Mouse (Mus musculus) gastrocnemius, postnatal 25 days (tissue): ENCODE results near the gene Nrd1. TPM values are rescaled to one million over a fixed set of nuclear protein-coding genes. Genes with fewer than 3 reads are reported as not detected.

Experiments
- DNase-seq: peaks from one replicate; pipeline ENCODE4 v3.0.0; 2022
- total RNA-seq, 2 experiments: library from RNA; stranded (reverse); gene quantifications; 1 replicate in 1 of 2; 2 replicates in 1 of 2; pipeline ENCODE4 v1.2.3; 2021

Nrd1 gene
- total RNA-seq, 2 experiments from 2014 or later = 94.5 to 106 TPM

DNA sequence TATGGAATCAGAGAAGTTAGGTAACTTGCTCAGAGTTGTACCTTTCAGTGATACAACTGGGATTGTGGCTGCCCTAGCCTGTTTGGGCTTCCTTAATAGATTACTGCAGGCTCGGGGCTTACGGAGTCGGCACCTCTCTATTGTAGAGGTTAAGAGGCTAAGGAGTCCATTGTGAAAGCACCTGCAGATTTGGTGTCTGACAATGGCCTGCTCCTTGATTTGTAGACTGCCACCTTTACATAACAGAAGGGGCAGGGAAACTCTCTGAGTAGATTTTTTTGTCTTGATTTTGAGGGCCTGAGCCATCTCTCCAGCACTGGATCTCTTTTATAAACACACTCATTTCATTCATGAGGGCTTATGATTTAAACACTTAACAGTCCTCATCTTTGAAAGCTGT is 26.1 kb downstream of the Nrd1 start:
- DNase-seq = no peak

DNA sequence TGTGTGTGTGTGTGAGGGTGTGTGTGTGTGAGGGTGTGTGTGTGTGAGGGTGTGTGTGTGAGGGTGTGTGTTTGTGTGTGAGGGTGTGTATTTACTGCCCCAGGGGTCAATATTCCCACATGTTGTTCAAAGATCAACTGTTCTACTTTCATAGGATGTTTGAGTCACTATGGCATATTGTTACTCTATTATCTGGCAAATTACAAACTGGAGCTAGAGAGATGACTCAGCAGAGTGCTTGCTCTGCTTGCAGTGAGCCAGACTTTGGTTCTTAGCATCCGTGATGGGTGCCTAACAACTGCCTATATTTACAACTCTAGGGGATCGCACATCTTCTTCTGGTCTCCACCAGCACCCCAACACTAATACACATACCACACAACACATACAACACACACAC is 29.4 kb downstream of the Nrd1 start:
- no peak for DNase-seq

DNA sequence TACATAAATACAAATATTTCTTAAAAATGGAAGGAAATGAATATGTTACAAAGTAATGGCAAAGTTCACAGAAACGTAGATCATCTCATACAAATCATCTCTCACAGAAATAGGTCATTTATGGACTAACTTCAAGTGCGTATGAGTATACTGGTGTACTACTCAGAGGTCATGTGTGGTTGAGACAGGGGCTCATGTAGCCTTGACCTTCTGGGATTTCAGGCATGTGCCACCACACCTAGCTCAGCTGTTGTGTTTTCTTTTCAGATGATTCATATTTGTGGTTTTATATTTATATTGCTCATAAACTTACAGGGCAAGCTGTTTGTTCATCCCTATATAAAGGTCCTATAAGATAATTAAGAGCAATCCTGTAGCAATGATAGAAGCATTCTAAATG is 29.8 kb downstream of the Nrd1 start:
- no peak for DNase-seq

DNA sequence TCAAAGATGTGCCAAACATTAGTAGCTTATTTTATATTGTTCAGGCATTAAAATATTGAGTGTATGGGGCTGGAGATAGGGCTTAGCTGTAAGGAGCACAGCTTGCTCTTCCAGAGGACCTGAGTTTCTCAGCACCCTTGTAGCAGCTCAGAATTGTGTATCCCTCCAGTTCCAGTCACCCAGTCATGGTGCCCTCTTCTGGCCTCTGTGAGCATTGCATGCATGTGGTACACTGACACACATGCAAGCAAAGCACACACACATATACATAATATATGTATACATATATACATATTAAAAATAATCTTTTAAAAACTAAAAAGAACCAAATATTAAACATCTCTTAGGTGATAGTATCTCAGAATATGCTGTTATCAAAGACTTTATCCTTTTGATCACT is 35.9 kb downstream of the Nrd1 start:
- peak; percentile 12 for DNase-seq

DNA sequence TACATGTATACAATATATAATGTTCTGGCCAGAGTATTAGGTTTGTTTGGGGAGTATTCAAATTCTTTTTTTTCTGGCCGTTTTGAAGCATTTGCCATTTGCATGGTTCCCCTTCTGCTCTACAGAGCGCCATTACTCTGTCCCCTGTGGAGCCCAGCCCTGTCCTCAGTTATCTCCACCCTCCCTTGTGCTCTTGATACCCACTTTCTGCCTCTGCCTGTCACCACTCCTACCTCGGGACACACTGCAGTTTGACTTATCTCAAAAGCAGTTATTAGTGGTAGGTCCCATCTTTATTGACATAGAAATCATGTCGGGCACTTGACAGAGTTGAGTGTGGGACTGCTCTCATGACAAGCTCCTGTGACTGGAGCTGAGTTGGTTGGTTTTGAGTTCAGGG is 42.3 kb downstream of the Nrd1 start:
- no peak for DNase-seq

DNA sequence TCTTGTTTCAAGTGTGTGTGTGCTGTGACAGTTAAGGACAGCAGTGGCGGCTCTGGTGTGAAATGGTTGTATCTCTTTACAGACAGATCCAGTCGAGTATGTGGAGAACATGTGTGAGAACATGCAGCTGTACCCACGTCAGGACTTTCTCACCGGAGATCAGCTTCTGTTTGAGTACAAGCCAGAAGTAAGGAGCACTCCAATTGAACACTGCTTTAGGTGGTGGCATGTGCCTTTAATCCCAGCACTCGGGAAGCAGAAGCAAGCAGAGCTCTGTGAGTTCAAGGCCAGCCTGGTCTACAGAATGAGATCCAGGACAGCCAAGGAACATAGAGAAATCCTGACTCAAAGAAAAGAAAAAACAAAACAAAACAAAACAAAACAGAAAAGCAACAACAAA is 42.8 kb downstream of the Nrd1 start:
- no peak for DNase-seq

DNA sequence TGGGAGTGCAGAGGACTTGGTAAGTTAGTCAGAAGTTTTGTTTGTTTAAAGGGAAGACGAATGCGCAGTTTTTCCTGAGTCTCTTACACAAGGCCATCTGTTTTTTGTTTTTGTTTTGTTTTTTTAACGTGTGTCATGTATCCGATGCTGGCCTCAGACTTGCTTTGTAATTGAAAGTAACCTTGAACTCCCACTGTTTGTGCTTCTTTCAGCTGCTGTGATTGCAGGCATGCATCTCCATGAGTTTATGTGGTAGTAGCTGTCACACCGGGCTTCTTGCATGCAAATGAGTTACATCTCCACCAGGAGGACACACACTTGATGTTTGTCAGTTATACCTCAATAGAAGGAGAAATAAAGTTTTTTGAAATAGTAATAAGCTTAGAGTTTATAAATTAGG is 43.3 kb downstream of the Nrd1 start:
- DNase-seq = no peak

DNA sequence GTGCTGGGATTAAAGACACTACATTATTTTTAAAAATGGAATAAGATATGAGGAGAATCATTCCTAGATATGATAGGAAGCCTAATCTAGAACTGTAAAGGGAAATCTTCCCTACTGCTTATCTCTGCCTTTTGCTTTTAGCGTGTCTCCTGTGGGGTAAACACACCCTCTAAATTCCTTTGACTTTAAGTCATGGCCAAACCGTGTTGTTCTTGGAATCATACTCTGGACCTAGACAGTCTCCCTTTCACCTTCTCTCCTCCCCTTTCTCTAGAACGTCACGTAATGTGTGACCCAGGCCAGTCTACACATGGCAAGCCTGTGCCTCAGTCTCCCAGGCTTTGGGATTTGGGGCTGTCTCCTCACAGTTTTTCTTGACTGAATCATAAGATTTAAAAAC is 47.8 kb downstream of the Nrd1 start:
- no peak for DNase-seq

DNA sequence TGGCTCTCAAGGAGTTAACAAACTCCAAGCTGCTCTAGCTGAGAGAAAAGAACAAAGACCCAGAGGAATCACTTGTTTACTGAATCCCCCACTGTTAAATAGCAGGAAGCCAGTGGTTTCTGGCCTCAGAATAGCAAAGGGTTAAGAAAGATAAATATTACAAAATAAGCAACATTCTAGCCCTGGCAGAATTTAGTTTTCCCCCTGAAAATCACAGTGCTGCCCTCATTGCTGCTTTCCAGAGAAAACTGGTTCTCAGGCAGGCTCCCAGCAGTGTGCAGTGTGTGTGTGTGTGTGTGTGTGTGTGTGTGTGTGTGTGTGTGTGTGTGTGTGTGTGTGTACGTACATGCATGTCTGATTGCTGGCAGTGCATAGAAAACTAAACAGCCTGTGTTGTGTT is 51.8 kb downstream of the Nrd1 start:
- no peak for DNase-seq

DNA sequence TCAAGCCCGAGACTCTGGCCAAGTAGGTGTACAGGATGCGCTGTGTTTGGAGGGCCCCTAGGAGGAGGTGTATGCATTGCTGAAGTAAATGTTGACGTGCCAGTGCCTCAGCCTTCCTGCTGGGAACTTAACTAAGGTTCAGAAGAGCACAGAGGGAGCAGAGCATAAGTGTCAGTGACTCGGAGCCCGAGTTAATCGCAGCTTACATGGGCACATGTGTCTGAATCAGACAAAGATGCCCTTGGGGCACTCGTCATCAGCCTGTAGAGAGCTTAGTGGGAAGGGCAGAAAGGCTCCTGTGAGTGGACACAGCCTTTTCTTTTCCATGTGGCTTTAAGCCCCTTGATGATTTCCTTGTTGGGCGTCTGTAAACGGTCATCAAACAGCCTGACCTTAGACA is 53.5 kb downstream of the Nrd1 start:
- DNase-seq = no peak

DNA sequence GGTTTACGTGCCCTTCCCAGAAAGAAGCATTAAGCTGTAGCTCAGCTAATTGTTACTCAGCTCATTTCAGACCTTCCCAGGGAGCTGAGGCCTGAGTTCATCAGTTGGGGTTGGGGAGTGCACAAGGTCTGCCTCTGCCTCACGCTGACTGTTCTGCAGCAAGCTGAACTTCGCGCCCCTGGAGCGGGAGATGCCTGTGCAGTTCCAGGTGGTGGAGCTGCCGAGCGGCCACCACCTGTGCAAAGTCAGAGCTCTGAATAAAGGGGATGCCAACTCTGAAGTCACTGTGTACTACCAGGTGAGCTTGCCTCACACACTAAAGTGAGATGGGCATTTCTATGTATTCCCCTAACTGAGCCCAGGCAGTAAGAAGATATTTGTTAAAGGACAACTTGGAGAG is 55.9 kb downstream of the Nrd1 start:
- no peak for DNase-seq

DNA sequence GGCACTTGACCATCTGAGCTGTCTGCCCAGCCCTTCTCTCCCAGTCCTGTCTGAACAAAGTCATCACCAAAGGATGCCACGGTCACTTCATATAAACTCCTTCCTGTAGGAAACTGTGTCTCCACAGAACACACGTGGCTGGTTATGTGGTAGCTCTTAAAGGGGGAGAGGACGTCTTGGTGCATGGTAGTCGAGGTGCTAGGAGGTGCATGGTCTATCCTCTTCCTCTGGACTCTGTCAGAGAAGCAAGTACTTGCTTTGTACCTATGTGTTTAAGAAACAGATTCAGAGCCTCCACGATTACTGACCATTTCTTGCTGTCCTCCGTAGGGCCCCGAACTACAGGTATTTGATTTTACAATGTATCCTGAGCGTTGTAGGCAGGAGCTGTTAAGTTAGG is 57.2 kb downstream of the Nrd1 start:
- DNase-seq = no peak

DNA sequence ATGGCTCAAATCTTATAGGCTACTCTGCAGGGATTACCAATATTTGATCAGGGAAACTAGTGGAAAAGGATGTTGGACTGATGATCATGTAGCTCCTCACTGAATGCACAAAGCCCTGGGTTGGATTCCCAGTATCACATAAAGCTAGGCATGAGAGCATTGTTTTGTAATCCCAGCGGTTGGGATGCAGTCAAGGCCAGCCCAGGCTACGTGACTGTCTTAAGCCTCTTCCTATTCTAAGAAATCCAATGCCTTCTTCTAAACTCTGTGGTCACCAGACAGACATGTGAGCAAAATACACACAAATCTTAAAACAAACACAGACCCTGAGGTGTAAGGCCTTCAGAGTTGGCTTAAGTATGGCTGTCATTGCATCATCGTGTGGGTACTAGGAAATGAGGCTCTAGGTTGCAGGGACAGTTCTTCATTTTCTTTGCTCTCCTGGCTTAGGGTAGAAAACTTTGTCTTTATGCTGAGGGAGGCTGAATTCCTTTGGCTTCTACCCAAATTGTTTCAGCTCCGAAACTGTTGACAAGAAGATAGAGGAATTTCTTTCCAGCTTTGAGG is 58.9 kb downstream of the Nrd1 start:
- DNase-seq = no peak

DNA sequence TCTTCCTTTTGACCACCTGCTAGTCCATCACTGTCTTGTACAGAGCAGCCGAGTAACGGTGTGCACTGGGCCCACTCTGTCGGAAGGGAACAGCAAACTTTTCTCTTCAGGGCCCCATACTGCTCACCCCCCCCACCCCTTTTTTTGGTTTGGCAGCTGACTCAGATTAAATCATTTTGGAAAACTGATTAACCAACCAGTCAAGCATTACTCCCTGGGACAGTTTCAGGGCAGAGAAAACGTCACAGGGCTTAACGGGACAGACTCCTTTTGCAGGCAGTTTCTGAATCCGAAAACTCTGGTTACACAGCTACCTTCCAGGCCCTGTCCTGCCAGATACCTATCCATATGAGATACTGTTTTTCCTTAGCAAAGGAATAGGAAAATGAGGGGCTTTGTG is 64.5 kb downstream of the Nrd1 start:
- no peak for DNase-seq

DNA sequence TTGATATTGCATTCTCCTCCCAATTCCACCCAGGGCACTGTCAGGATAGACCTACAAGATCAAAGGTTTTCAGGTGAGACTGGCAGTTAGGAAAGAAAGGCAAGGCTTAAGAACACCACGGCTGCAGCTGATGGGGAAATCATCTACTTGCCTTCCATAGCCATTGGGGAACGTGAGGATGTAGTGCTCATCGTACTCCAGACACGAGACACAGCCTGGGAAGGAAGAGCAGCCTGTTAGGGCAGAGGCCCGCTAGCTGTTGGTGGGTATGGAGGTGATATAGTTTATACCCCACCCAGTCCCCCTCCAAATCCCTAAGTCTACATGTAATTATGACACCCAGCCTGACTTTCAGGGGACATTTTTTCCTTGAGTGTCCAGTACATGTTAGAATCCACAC is 65.3 kb downstream of the Nrd1 start:
- DNase-seq = no peak

DNA sequence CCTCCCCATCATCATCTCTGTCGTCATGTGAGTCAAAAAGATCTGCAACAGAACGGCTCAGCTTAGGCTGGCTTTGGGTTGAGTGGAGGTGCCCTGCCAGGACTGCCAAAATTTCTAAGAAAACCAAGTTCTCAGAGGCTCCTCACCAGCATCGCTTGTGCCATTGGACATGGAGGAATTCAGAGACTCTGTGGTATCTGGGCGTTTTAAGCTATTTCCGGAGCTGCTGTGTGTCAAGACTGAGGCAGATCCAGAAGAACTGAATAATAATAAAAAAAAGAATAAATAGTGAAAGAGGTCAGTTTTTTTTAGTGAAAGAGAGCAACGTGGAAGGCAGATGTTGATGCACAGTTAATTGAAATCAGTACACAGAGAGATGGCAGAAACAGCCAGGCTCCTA is 72.4 kb downstream of the Nrd1 start:
- DNase-seq = no peak

DNA sequence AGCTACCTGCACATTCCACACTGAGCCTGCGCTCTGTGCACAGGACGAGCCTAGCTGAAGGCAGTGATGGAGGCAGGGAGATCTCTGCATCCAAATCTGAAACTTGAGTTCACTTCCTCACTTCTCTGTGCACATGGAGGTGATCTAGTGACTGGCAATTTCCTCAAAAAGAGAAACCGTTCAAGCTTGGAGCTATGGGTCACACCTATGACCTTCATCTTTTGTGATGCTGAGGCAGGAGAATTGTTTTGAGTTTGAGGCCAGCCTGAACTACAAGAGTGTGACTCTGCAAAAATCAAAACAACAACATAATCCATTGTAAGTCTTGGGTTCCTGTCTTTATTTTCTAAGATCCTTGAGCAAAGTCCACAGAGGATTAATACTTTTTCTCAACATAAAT is 72.8 kb downstream of the Nrd1 start:
- DNase-seq = no peak

DNA sequence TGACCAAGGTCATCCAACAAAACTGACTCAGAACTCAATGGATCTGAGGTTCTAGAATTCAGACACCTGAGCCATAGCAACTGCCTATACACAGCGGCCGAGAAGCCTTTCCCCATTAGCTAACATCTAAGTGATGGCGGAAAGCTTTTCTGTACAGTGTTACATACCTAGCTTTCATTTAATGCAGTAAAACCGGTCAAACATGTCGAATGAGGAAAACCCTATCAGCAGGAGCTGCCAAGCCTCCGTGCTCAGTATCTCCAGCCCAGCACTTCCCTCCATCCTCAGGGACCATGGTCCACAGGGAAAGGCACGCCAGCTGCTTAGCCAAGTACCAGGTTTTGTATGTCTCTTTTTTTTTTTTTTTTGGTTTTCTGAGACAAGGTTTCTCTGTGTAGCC is 78.5 kb downstream of the Nrd1 start:
- no peak for DNase-seq

DNA sequence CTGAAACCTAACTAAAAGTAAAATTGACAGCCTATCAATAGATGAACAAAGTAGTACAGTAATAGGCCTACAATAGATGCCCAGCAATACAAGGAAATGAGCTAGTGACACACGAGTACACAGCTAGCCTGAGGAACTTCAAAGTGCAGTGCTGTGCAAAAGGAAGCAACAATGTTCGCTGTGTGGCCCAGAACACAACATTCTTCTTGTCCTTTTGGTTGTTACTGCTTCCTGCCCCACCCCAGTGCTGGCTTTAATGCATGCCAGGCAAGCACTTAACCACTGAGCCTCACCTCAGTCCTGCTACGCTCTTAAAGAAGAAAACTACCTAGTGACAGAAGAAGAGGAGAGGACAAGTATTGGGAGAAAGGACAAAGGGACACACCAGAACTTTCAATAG is 79.2 kb downstream of the Nrd1 start:
- no peak for DNase-seq

DNA sequence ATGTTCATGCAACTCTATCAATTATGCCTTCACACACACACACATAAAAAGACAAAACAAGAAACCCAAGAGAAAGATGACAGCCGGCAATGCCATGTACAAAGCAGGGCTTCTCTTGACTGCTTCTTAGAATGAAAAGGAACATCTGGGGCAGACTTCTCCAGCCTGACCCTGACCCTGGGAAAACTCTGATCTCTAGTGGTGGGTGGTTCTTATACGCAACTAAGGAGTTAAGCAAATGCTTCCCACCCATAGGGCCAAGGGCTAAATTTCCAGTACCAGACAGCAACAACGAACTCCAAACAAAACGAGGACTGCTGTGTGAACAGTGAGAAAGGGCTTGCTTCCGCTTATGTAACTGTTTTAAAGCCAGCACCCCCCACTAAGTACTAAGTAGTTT is 79.7 kb downstream of the Nrd1 start:
- DNase-seq = no peak

DNA sequence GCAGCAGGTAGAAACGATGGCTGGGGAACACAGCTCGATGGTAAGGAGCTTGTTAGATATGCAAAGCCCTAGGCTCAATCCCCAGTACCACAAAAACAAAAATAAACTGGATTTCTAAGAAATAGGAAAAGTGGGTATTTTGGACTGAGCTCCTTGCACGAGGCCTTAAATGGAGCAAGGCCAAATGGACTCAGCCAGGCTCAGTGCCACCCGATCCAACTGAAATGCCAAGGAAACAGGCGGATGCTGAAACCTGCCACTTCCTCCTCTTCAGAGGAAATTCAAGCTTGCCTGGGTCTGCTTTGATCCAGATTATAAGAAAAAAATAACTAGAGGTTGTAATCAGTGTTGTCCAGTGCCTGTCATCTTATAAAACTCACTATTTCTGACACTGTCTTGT is 88.7 kb downstream of the Nrd1 start:
- no peak for DNase-seq

DNA sequence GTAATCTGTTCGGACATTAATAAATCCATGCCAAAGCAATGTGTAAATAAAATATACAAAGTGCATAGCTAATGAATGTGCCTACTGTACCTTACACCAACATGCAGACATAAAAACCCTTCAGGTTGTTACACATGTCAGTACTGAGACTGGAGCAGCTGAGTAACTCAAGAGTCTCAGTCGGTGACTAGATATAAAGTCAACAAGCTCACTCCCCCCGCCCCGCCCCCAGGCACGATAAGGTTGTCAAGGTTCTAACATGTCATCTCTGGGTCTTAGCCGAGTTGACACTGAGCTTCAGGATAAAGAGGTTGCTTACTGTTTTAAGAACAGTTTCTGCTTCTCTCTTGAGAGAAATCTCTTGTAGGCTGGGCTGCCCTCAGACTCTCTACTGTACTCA is 89.5 kb downstream of the Nrd1 start:
- no peak for DNase-seq

DNA sequence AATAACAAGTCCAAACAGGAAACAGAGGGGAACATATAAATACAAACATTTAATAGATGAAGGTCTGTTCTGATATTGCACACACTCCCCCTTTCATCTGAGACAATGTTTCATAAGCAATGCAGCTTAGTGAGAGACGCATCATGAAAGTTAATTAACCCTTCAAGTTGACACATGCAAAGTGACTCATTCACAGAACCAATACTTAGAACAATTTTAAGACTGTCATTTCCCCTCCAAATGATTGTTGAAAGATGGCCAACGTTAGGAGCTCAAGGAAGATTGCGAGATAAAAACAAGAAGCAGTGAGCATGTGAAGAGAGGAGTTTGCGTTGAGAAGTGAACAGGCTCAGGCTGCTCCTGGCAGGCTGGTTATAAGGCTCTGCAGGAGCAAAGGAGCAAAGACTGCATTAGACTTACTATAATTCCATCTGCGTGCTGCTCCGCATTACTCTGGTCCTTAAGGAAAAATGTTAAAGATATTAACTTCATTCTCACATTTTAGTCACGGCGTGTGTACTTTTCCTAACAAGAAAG is 90.9 kb downstream of the Nrd1 start:
- no peak for DNase-seq

DNA sequence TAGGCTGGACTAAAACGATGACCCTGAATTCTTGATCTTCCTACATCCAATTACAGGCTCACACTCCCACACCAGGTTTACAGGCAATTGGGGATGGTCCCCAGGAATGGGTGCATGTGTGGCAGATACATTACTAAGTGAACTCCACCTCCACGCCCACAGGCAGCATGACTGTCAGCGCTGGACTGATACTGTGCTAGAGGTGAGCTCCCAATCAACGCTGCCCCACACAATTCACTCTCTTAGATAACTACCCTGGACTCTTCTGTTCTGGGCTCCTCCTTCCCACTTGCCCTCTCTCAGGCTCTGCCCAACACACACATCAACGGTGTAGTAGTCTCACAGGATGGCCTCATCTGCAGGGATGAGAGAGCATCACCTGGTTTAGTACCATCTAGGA is 91.9 kb downstream of the Nrd1 start:
- no peak for DNase-seq

DNA sequence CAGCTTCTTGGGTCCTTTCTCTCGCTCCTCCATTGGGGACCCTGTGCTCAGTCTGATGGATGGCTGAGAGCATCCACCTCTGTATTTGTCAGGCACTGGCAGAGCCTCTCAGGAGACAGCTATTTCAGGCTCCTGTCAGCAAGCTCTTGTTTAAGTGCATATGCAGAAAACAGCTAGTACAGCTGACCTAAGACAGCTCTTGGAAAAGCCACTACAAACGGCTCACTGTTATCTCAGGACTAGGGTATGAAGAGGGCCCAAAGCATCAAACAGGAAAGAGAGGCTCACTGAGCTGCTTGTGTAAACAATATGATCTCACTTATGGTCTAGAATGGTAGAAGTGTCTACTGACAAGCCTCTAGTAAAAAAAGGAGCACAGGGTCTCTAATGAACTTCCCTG is 93.8 kb downstream of the Nrd1 start:
- no peak for DNase-seq
